Mouse (Mus musculus) left cerebral cortex, adult 11 months (tissue): ENCODE data around the gene Wnk3.
"Not testable (repeated sequence)": the region's sequence is repeated elsewhere in the genome, so short reads cannot be mapped to it uniquely, and the experiment has no call there.

ENCODE experiments used
- DNase-seq: peaks from one replicate; pipeline ENCODE4 v3.0.0; 2022; ENCODE audit warnings: low spot score

Gene Wnk3

DNA sequence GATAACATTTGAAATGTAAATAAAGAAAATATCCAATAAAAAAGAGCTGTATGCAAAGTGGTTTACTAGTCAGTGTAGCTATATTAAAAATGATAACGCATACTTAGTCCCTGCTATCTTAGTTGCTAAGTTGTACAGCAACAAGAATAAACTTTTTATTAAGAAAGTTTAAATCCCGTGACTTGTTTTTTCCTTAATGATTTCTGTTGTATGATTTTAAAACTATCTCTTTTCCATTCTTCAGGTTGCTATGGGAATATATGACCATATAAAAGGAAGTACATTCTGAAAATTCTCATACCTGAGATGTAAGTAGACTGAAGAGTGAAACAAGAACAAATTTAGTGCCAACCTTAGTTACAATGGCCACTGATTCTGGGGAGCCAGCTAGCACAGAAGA lies at the start of gene Wnk3:
Gene Wnk3, plus strand, starts transcription at position 301 of the 400 bp plus-strand sequence.
- DNase-seq, result no peak

DNA sequence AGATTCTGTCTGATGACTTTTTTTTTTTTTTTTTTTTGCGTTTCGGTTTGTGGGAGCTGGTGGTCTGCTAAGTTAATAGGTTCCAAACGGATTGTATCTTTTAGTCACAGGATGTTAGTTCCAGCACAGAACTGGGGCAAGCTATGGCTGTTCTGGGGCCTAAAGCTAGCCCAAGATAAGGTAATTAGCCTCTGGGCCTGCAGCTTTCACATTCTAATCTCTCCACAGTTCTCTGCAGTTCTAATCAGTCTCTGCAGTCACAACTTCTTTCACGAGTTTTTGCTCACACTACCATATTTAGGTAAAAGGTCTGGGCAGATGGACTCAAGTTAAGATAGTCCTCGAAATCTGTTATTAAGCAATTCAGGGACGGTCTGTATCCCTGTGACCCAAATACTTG lies 39.5 kb upstream of the Wnk3 start:
- no peak for DNase-seq

DNA sequence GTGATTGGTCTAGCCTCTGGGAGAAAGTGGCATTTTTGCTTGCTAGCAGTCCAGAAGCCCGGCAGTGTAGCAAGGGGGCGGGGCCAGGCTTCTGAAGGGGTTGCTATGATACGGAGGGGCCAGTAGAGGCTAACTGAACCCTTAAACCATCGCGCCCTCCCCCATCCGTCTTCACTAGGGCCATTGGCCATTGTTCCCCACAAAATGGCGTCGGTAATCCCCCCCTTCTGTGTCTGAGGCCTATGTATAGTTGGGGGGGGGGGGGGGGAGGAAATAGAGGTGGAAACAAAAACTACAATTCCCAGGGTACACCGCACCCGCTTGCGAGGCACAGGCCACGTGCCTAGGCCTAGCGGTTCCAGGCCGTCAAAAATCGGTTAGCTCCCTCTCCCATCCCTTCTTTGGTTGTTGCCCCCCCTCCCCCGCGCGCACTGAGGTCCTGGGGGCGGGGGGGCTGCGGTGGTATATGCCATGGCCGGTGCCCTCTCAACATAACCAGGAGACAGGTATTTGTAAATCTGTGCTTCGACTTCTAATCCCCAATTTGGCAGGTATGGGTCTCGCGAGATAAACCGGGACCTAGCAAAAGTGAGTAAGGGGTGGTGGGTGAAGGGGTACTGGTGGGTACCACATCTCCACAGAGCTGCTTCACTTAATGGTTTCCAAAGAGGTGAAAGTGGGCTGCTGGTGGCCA lies 29.3 kb upstream of the Wnk3 start:
- DNase-seq, result peak; percentile 37

DNA sequence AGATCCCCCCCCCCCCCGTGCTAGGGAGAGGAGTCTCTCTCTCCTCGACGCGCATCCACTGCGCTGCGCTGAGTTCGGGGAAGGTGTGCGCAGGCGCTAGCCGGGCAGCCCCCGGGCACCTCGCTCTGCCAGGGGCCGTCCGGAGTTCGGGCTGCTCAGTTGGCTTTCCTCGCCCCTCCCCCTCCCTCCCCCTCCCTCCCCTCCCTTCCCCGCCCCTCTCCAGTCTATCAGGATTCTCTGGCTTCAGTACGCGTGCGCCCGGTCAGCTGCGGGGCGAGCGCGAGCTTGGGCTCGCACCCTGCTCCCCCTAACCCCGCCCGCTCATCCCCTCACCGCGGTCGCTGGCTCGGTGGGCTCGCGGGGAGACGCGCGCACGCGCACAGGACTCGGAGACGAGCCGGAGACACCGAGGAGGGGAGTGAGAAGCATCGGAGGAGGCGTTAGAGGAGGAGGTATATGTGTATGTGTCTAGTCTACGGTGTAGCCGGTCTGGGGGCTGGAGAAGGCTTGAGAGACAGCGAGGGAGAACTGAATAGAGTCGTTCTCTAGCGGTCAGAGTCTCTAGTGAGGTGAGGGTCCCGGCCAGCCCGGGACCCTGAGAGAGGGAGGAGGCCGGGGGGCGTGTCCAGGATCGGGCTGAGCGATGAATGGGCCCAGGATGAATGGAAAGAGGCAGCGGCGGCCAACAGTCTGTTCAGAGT lies 28.5 kb upstream of the Wnk3 start:
- DNase-seq, result peak; percentile 44

DNA sequence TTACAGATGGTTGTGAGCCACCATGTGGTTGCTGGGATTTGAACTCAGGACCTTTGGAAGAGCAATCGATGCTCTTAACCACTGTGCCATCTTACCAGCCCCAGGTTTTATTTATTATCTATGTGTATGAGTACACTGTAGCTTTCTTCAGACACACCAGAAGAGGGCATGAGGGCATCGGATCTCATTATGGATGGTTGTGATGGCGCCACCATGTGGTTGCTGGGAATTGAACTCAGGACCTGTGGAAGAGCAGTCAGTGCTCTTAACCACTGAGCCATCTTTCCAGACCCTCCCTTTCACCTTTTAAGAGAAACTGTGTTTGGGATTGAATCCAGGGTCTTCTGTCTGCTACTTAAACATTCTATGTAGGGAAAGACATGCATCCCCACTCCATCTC lies 24.7 kb upstream of the Wnk3 start:
- not testable (repeated sequence) for DNase-seq

DNA sequence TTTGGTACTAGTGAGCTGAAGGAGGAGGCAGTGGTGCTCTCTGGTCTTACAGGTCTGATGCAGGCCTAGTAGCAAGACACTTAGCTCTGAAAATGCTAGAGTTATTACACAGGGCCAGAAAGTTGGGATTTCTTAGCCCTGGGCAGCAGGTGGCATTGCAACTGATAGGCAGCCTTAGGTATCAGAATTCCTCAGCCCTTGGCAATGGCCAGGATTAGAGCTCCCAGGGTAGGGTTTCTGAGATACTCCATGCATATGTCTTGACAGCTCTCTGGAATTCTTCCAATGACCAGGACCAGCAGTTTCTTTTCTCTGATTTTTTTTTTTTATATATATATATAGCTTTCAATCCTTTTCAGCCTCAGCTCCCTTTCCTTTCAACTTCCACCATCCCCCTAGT lies 100.5 kb downstream of the Wnk3 start:
- no peak for DNase-seq

DNA sequence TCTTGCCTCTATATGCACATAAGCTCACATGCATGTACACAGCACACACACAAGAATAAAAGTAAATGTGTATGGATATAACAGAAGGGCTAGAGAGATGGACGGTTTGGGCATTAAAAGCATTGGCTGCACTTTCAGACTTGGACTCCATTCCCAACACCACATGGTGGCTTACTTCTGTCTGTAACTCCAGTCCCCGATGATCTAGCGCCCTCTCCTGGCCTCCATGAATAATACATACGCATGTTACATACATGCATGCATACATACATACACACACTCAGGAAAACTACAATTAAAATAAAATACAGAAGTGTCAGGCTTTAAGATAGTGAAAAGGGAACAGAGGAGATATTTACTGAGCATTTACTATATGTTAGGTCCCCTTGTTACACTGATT lies 115.9 kb downstream of the Wnk3 start:
- DNase-seq, result no peak

DNA sequence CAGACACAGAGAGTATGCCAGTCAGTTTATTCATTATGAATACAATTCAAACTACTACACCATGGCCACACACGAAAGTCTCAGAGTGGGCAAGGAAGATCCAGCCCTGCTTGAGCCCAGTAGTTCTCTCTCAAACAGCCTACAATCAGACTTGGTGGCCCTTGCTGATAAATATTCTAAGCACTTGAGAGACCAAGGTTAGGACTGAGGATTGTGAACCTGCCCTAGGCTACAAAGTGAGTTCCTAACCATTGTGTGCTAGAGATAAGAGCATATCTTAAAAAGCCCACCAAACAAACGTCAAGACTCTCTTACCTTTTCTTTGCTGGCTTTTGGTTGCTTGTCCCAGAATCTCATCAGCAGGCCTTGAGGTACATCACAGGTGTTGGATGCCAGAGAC lies 135.7 kb downstream of the Wnk3 start:
- DNase-seq, result no peak

DNA sequence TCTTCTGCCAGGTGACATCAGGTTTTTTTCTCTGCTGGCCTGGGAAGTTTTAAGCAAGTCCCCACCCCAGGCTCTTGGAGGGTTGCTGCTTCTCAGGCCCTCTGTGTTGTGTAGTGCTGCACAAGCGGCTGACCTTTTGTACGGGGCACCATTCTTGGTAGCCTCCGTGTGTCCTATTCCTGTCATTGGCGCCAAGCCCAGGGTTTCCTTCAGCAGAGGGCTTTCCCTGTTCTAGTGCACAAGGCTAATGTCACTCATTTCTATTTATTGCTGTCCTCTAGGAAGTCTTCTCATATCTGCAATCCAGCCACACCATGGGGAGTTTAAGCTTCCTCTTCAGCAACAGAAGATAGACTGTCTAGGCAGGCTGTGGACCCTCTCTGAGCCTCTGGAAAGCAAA lies 139.9 kb downstream of the Wnk3 start:
- no peak for DNase-seq

DNA sequence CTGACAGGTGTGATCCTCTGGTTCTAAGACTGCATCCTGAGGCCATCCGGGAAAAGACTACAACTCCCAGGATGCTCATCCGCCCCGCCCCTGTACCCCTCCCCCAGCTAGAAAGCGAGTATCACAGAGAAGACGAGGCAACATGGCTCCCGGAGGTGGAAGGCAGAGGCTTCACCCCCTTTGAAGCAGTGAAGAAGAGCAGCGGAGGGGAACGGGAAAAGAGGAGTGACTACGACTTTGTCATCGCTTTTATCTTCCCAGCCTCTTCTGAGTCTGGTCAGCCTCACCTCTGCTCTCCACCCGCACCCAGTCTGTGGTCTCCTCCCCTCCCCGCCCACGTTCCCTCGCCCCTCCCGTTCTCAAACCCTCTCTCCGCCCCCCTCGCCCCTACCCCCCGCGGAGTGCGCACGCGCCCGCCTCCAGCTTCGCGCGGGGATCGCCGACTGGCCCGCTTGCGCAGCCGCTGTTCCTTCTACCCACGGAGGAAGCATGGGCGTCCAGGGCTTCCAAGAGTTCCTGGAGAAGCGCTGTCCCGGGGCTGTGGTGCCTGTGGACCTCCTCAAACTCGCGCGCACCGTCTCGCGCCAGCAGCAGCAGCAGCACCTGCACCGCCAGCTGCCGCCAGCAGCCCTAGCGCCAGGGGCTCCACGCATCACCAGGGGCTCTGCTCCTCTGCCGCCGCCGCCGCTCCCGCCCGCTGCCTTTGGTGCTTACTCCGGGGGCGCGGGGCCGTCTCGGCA lies 146.1 kb downstream of the Wnk3 start, which contains the start of gene Fam120c:
Gene Fam120c, plus strand, starts transcription at position 415 of the 740 bp plus-strand sequence.
- peak; percentile 71 for DNase-seq

DNA sequence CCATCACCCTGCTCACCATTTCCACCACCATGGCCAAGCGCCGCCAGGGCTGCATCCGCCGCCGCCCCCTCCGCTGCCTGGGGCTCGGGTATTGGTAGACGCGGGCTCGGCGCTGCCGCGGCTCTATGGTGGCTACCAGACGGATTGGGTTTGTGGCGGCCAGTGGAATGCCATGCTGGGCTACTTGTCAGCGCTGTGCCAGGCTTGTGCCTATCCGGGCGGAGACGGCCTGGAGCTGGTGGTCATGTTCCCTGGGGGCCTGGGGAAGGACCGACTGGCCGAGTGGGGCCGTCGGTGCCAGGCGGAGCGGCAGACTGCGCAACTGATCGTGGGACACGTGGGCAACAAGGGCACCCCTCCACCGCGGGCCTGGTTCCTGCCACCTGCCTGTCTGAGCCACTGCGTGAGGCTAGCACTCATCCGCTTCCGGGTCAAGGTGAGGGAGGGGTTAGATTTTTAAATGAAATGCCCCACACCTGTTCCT lies 146.7 kb downstream of the Wnk3 start:
- DNase-seq, result peak; percentile 22

DNA sequence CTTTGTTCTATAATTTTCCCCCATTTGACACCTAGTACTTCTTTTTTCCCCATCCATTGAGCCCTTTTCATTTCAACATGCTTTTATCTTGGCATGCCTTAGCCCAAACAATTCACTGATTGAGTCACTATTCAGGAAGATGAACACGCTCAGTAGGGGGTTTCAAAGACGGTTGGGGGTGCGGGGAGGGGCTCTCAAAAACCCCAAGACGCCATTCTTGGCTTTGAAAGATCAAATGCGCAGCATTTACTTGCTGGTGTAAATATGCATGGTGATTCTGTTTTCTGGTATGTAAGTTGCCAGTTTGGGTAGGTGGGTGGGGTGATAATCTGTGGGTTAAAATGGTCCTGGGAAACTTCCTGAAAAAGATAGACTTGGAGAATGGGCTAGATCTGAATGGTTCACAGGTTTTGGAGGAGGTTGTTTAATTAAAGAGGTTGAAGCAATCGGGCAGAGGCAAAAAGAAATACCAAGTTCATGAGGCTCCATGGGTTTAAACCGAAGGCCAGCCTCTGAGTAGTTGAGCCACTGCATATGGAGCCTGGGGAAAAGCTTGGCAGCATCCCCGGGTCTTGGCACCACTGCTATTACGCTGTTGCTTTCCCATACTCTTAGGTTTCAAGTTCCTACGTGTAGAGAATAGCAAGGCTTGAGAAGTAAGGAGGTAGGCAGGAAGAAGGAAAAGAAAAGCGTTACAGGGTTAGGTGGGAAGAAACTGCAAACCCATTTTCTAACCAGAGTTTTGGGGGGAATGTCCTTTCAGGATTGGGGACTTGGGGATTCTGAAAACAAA lies 147.7 kb downstream of the Wnk3 start:
- DNase-seq, result peak; percentile 3

DNA sequence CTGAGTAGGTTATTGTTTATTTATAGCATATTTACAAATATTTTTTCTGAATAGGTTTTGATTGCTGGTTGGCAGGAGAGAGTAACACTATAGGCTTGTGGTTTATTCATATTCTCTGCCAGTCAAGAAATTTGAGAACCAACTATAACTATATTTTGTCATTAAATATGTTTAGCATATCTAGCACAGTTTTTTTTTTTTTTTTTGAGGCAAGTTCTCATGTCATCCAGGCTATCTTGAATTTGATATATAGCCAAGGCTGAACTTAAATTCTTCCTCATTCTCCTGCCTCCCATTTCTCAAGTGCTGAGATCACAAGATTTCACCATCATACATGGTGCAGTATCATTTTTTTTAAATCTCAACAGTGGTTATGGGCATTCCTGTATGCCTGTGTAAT lies 149.4 kb downstream of the Wnk3 start:
- DNase-seq, result no peak

DNA sequence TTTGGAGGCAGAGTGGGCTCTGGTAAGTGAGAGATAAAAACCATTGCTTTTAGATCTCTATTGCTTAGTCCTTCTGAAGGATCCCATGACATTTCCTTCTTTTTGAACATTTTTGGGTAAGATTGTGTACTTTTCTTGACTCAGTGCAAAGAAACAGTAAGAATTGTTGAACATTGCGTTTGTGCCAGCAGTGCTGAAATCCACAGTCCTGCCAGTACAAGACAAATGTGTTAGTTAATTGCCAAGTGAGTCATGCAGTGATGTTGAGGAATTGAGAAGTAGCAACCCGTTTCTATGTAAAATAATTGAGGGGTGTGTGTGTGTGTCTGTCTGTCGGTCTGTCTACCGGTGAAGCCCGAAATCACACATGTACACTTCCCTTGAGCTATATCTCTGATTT lies 151.4 kb downstream of the Wnk3 start:
- no peak for DNase-seq
